Mouse (Mus musculus) ES-Bruce4 (cell line): ENCODE results near the gene Gm20683. TPM values are rescaled to one million over a fixed set of nuclear protein-coding genes. Genes with fewer than 3 reads are reported as not detected.
"Not testable (repeated sequence)": the region's sequence is repeated elsewhere in the genome, so short reads cannot be mapped to it uniquely, and the experiment has no call there.

Experiments
- H3K27ac ChIP-seq: 2 replicates; pipeline ENCODE4 v1.5.1; 2012; ENCODE audit warnings: low read length, inconsistent platforms; ENCODE audit not compliant: insufficient read depth
- H3K27me3 ChIP-seq: 2 replicates; pipeline ENCODE4 v1.6.1; 2012; ENCODE audit warnings: mild to moderate bottlenecking, low read length, inconsistent platforms; ENCODE audit not compliant: control insufficient read depth, poor library complexity, insufficient read depth, severe bottlenecking
- H3K36me3 ChIP-seq: 2 replicates; pipeline ENCODE4 v1.6.1; 2012; ENCODE audit warnings: inconsistent platforms, mild to moderate bottlenecking, low read length, moderate library complexity; ENCODE audit not compliant: control insufficient read depth, poor library complexity, insufficient read depth, severe bottlenecking
- H3K4me1 ChIP-seq: one replicate; pipeline ENCODE4 v1.8.1; 2011; ENCODE audit warnings: low read length; ENCODE audit not compliant: control insufficient read depth, insufficient read depth
- H3K4me3 ChIP-seq: 2 replicates; pipeline ENCODE4 v1.5.1; 2011; ENCODE audit warnings: low read depth, mild to moderate bottlenecking, low read length
- H3K9ac ChIP-seq: 2 replicates; pipeline ENCODE4 v1.6.1; 2012; ENCODE audit warnings: low read depth, mild to moderate bottlenecking, inconsistent platforms; ENCODE audit not compliant: poor library complexity, severe bottlenecking
- H3K9me3 ChIP-seq: replicated peaks from 2 replicates; pipeline ENCODE4 v1.6.1; 2012; ENCODE audit warnings: mild to moderate bottlenecking, low read length, inconsistent platforms; ENCODE audit not compliant: control insufficient read depth, poor library complexity, insufficient read depth, severe bottlenecking
- CTCF ChIP-seq: IDR thresholded peaks from one replicate; pipeline ENCODE4 v1.8.1; 2011; ENCODE audit warnings: low read depth, low read length
- EP300 ChIP-seq: IDR thresholded peaks from 2 replicates; pipeline ENCODE4 v1.6.1; 2011; ENCODE audit warnings: low read depth, low read length; ENCODE audit not compliant: insufficient read depth
- POLR2A ChIP-seq: IDR thresholded peaks from one replicate; pipeline ENCODE4 v1.8.1; 2011; ENCODE audit warnings: low read length; ENCODE audit not compliant: insufficient read depth
- polyA plus RNA-seq: library from polyadenylated mRNA; stranded (reverse); fragments of >200 nt; gene quantifications from 2 replicates; pipeline ENCODE4 v1.2.4, GENCODE M21; 2011; ENCODE audit warnings: low read depth; ENCODE audit not compliant: missing spikeins, insufficient read depth, insufficient read length

Gm20683 gene
- polyA plus RNA-seq, 1 experiment = 1.4 TPM

- H3K4me1 ChIP-seq = no peaks in the 10 kb centered on the region
- H3K27me3 ChIP-seq = no peaks in the 10 kb centered on the region
- H3K36me3 ChIP-seq = no peaks in the 10 kb centered on the region
- H3K9me3 ChIP-seq = no peaks in the 10 kb centered on the region
- H3K27ac ChIP-seq = no peak overlapping the region
- H3K9ac ChIP-seq = peak overlapping the region; percentile 73
- peak overlapping the region; percentile 84 for H3K4me3 ChIP-seq
- TF ChIP-seq CTCF = no peak
- no peak for TF ChIP-seq EP300
- no peak for TF ChIP-seq POLR2A
Observed at GRCm38 (mm10) chr17:25809606-25810340, 31.8 kb downstream of the Gm20683 start.

- H3K4me1 ChIP-seq = no peaks in the 10 kb centered on the region
- H3K4me3 ChIP-seq = peak within 1 kb of the TSS; percentile 84
- TF ChIP-seq POLR2A = no peak
- TF ChIP-seq EP300 = peak; percentile 19; the same call in 1 of the 2 replicates
- H3K9ac ChIP-seq = peak within 1 kb of the TSS; percentile 73
- H3K27ac ChIP-seq = no peak within 1 kb of the TSS
- H3K36me3 ChIP-seq = no peaks in the 10 kb centered on the region
- no peaks in the 10 kb centered on the region for H3K9me3 ChIP-seq
- H3K27me3 ChIP-seq = no peaks in the 10 kb centered on the region
Observed at GRCm38 (mm10) chr17:25808789-25809605, 32.6 kb downstream of the Gm20683 start, which contains the start of gene Fbxl16. TSS of gene Fbxl16 (plus strand) at chr17:25809085.

GRCm38 (mm10) chr17:25808028-25808427 lies 33.5 kb downstream of the Gm20683 start:
- H3K27me3 ChIP-seq = no peaks in the 10 kb centered on the region
- no peak overlapping the region for H3K27ac ChIP-seq
- TF ChIP-seq POLR2A (no peak), CTCF (no peak), EP300 (no peak)
- no peaks in the 10 kb centered on the region for H3K9me3 ChIP-seq
- H3K4me3 ChIP-seq = no peak overlapping the region
- H3K9ac ChIP-seq = peak overlapping the region; percentile 73; the same call in 1 of the 2 replicates
- H3K36me3 ChIP-seq = no peaks in the 10 kb centered on the region
- no peaks in the 10 kb centered on the region for H3K4me1 ChIP-seq

GRCm38 (mm10) chr17:25807452-25807851 lies 34.1 kb downstream of the Gm20683 start:
- not testable (repeated sequence) for H3K9me3 ChIP-seq, H3K27ac ChIP-seq, H3K9ac ChIP-seq, H3K4me1 ChIP-seq, H3K4me3 ChIP-seq, H3K36me3 ChIP-seq, H3K27me3 ChIP-seq

- no peaks in the 10 kb centered on the region for H3K36me3 ChIP-seq
- H3K9me3 ChIP-seq = no peaks in the 10 kb centered on the region
- no peak for TF ChIP-seq EP300
- no peak for TF ChIP-seq CTCF
- TF ChIP-seq POLR2A = no peak
- no peak overlapping the region for H3K4me3 ChIP-seq
- no peaks in the 10 kb centered on the region for H3K27me3 ChIP-seq
- no peak overlapping the region for H3K9ac ChIP-seq
- no peaks in the 10 kb centered on the region for H3K4me1 ChIP-seq
- no peak overlapping the region for H3K27ac ChIP-seq
Observed at GRCm38 (mm10) chr17:25806507-25806906, 35.1 kb downstream of the Gm20683 start.

GRCm38 (mm10) chr17:25802825-25803517 lies 38.6 kb downstream of the Gm20683 start:
- Histone ChIP-seq H3K36me3 (no peaks in the 10 kb centered on the region), H3K9me3 (no peaks in the 10 kb centered on the region), H3K9ac (no peak overlapping the region), H3K27me3 (no peaks in the 10 kb centered on the region), H3K27ac (no peak overlapping the region), H3K4me1 (no peaks in the 10 kb centered on the region), H3K4me3 (no peak overlapping the region)
- TF ChIP-seq EP300 (no peak), POLR2A (no peak), CTCF (no peak)
